Mouse (Mus musculus) kidney, adult 2 months (tissue): ENCODE data around the gene 6030468B19Rik.

Source experiments
- CTCF ChIP-seq: fragments of 200-500 bp; conservative IDR thresholded peaks from 2 replicates; pipeline ENCODE4 v1.5.1; 2011; ENCODE audit warnings: low read depth, mild to moderate bottlenecking, control low read depth, low read length, moderate library complexity, mixed read lengths; ENCODE audit not compliant: insufficient read depth, insufficient read length
- POLR2A ChIP-seq: fragments of 200-500 bp; IDR thresholded peaks from one replicate; pipeline ENCODE4 v1.6.1; 2011; ENCODE audit warnings: low read depth, low read length, control low read depth

DNA sequence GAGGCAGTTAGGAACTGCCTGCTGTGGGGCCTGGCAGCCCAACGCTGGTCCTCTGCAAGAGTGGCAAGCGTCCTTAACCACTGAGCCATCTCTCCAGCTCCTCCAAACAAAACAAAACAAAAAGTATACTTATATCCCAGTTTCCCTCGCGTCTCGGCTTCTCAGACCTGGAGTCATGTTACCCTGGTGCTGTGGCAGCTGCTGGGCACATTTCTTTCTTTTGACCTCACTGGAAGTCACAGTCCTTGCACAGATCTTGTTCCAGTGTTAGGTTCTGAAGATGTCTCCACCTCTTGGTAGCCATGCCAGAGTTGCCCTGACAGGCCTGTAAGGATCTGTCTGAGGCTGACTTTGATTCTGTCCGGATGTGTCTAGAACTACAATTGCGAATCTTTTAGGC lies 4.2 kb downstream of the 6030468B19Rik start:
- TF ChIP-seq CTCF (no peak), POLR2A (no peak)
